Mouse (Mus musculus) duodenum, adult 2 months (tissue): ENCODE measurements around the gene Ces4a. TPM values are rescaled to one million over a fixed set of nuclear protein-coding genes. Genes with fewer than 3 reads are reported as not detected.

Experiments
- polyA plus RNA-seq: library from polyadenylated mRNA; depleted of rRNA; stranded (reverse); fragments of >200 nt; gene quantifications from 2 replicates; pipeline ENCODE4 v1.2.3, GENCODE M21; 2012; ENCODE audit warnings: low replicate concordance; rRNA removed

Gene Ces4a
- polyA plus RNA-seq: not detected in 2 replicates

DNA sequence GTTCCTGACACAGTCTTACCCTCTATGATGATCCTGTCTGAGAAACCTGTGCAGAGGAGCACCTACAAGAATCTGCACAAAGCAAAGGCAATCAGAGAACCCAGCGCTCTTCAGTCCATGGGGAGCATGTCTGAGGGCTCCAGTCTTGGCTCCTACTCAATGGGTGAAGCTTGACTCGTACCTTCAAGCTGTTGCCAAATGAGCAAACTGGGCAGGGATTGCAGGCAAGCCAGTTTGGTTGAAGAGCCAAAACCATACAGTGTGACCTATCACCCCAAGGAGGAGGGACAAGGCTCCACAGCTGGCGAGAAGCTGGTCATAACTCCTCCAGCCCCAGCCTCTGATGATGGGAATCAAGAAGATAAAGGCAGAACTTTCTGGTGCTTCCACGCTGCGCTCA lies at the start of gene Ces4a:
Gene Ces4a, plus strand, starts transcription at position 292 of the 400 bp plus-strand sequence.

DNA sequence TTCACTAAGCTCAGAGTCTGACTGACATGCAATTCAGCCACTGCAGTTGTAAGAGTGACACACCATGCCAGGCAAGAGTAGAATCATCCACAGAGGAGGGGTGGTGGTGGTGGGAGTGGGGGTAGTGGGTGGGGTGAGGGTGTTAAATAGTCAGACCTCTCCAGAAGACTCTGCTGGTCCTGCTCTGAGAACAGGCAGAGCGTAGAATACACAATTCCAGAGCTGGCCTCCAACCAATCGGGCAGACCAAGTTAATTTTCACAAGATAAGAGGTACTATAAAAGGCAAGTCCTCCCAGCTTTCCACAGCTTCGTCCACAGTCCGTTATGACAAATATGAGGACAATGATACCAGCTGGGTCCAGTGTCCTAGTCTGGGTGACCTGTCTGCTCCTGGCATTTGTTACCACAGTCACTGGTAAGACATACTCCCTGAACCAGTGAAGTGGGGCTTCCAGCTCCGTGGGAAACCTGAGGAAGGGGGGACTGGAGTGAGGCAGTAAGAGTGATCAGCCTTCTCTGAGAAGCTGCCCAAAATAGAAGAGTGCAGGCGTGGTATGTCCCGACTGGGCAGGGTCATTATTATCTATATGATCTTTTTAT lies 48.0 kb upstream of the Ces4a start, which contains the start of gene Ces3b:
Gene Ces3b, plus strand, starts transcription at position 305 of the 602 bp plus-strand sequence.

GRCm38 (mm10) chr8:105170381-105171115 lies 38.9 kb downstream of the Ces4a start, which contains the start of gene Cbfb:
Gene Cbfb (plus strand): TSS chr8:105170674.

Other genes starting within 250 kb of the Ces4a start
- 386 and 876 TPM in 2 replicates for gene Ces2e, start 205.5 kb upstream of the Ces4a start, polyA plus RNA-seq
- gene Ces2f, start 184.4 kb upstream of the Ces4a start, polyA plus RNA-seq: 0.11 and 0.20 TPM in 2 replicates
- 15.2 and 68.9 TPM in 2 replicates for gene Ces2g, start 170.1 kb upstream of the Ces4a start, polyA plus RNA-seq
- 1.2 and 1.4 TPM in 2 replicates for gene Ces2h, start 130.9 kb upstream of the Ces4a start, polyA plus RNA-seq
- gene Ces3a, start 83.2 kb upstream of the Ces4a start, polyA plus RNA-seq: 0.59 and 1.7 TPM in 2 replicates
- 0.22 TPM in 1 of 2 replicates, not detected in the other for gene Ces3b, start 48.0 kb upstream of the Ces4a start, polyA plus RNA-seq
- gene Cbfb, start 38.9 kb downstream of the Ces4a start, polyA plus RNA-seq: 2.2 and 2.7 TPM in 2 replicates
- gene D230025D16Rik, start 93.3 kb downstream of the Ces4a start, polyA plus RNA-seq: 8.2 and 10.4 TPM in 2 replicates
- gene B3gnt9, start 123.4 kb downstream of the Ces4a start, polyA plus RNA-seq: 9.6 and 16.2 TPM in 2 replicates
- gene Tradd, start 132.8 kb downstream of the Ces4a start, polyA plus RNA-seq: 62.3 and 127 TPM in 2 replicates
- gene Fbxl8, start 132.8 kb downstream of the Ces4a start, polyA plus RNA-seq: 13.1 and 36.2 TPM in 2 replicates
- gene Hsf4, start 138.0 kb downstream of the Ces4a start, polyA plus RNA-seq: 1.0 and 1.4 TPM in 2 replicates
- gene Nol3, start 144.3 kb downstream of the Ces4a start, polyA plus RNA-seq: 0.64 and 0.90 TPM in 2 replicates
- gene 4931428F04Rik, start 158.1 kb downstream of the Ces4a start, polyA plus RNA-seq: 0.97 and 2.4 TPM in 2 replicates
- gene Exoc3l, start 164.3 kb downstream of the Ces4a start, polyA plus RNA-seq: 3.0 and 3.4 TPM in 2 replicates
- gene E2f4, start 165.9 kb downstream of the Ces4a start, polyA plus RNA-seq: 107 and 138 TPM in 2 replicates
- gene Elmo3, start 173.8 kb downstream of the Ces4a start, polyA plus RNA-seq: 58.7 and 87.7 TPM in 2 replicates
- gene Lrrc29, start 194.5 kb downstream of the Ces4a start, polyA plus RNA-seq: 6.5 and 8.6 TPM in 2 replicates
- gene Tmem208, start 194.6 kb downstream of the Ces4a start, polyA plus RNA-seq: 120 and 146 TPM in 2 replicates
- gene Fhod1, start 216.2 kb downstream of the Ces4a start, polyA plus RNA-seq: 18.1 and 20.1 TPM in 2 replicates
- gene Slc9a5, start 217.0 kb downstream of the Ces4a start, polyA plus RNA-seq: 3.2 and 4.5 TPM in 2 replicates
- gene Plekhg4, start 241.5 kb downstream of the Ces4a start, polyA plus RNA-seq: 0.33 and 0.41 TPM in 2 replicates